Mouse (Mus musculus): ENCODE results near the gene Slc25a25. TPM values are rescaled to one million over a fixed set of nuclear protein-coding genes. Genes with fewer than 3 reads are reported as not detected.

Slc25a25 gene
- polyA plus RNA-seq, 1 experiment from 2014 or later: 40.0 TPM

DNA sequence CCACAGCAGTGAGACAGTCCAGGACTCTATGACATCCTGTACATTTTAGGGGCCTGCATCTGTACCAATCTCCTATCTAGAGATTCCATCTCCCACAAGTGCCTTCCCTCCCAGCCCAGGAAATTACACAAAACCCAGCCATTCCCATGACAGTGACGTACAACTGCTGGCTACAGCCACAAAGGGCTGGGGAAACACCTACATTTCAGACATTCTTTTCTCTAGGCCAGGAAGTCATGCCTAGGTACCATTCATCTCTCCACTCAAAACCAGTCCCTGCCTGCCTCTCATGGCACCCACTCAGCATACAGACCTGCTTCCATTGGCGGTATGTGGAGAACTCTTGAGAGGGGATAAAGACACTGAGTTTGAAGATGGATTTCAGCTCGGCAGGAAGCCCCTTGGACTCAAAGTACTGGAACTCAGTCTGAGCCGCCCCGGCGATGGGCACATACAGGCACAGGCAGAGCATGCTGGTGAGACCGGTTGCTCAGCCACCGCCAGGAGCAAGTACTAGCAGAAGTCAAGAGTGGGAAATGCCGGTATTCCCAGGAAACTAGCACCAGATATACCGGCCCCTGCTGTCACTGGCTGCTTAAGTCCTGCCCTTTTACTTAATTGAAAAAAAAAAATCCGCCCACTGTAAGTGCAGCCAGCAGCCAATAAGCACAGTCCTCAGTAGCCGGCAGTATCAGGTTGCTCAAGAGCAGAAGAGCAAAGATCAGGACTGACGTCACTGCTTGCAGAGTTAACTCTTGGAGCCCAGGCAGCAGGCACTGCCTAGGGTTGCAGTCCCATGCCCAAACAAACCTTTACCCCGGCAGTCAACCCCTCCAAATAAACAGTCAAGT lies 27.5 kb downstream of the Slc25a25 start:
- Histone ChIP-seq H3K4me1 (peaks cover 41% of the 10 kb centered on the region), H3K4me2 (replicated peaks) (peak overlapping the region; percentile 67), H3K36me3 (peaks cover 35% of the 10 kb centered on the region), H3K4me3 (peak overlapping the region; percentile 39), H3K27ac (replicated peaks) (peak overlapping the region; percentile 79), H3K9me3 (no peaks in the 10 kb centered on the region), H3K27me3 (no peaks in the 10 kb centered on the region), H3K9ac (replicated peaks) (peak overlapping the region; percentile 49)
- WGBS: 3% methylated on average over 14 of the region's 14 CpGs
- ATAC-seq (ENCODE audit: low FRiP score, low read depth): peak; percentile 81

DNA sequence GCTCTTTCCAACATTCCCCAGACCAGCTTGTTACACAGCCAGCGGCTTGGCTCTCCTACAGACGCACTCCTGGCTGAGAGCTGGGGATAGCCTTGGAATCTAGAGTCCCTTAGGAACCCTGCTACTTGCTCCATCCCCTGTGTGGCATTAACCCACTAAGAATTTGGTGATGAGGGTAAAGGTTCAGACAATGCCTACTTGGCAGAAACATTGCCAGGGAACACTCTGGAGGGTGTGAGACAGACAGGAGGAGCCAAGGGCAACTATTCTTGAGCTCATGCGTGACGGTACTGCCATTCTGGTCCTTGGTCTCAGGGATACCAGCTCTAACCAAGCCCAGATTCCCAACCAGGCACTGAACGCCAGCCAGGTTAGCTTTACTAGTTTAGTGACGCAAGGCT lies 29.4 kb downstream of the Slc25a25 start:
- Histone ChIP-seq H3K27me3 (no peaks in the 10 kb centered on the region), H3K4me2 (replicated peaks) (no peak overlapping the region), H3K9me3 (no peaks in the 10 kb centered on the region), H3K4me3 (no peak overlapping the region), H3K27ac (replicated peaks) (no peak overlapping the region), H3K4me1 (peaks cover 27% of the 10 kb centered on the region), H3K9ac (replicated peaks) (no peak overlapping the region), H3K36me3 (peaks cover 53% of the 10 kb centered on the region)
- 98% methylated on average over 6 of the region's 6 CpGs for WGBS
- ATAC-seq (ENCODE audit: low FRiP score, low read depth): no peak

DNA sequence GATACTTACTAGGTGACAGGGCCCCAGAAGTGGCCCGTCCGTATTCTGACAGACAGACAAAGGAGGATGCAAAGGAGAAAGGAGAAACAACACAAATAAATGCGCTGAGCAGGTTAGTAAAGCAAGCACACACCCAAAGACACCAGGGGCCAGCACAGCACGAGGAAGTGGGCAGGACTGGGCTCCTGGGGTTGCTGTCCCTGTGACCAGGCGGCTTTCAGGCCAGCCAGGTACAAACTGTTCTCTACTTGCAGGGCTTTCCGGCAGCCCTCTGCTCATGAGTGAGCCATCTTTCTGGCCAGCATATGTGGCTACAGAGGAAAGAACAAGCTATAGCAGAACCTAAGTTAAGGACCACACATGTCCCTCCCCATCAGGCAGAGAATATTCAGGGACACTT lies 30.6 kb downstream of the Slc25a25 start:
- peaks cover 60% of the 10 kb centered on the region for H3K36me3 ChIP-seq
- WGBS: 85% methylated on average over 6 of the region's 6 CpGs

DNA sequence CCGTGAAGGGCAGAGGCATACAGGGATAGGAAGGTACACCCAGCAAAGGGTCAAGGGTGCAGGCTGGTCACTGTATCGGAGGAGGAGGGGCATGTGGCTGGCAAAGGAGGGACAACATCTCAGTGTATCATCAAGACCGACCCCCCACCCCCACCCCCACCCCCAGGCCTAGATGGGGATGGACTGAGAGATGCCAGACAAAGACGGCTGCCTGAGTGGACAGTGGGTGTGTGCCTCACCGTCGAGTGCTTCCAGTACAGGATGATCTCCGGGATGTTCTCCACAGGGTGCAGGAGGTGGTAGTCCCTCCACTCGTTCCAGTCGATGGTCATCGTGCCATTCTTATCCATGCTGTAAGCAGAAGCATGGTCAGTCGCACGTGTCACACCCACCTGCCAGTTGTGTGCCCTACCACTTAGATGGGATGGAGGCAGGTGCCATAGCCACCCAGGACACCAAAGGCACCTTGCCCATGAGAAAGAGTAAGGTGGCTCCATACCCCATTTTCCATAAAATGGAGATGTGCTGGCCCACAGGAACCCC lies 31.1 kb downstream of the Slc25a25 start:
- Histone ChIP-seq H3K27ac (replicated peaks) (no peak overlapping the region), H3K36me3 (peaks cover 65% of the 10 kb centered on the region), H3K9ac (replicated peaks) (no peak overlapping the region), H3K4me2 (replicated peaks) (no peak overlapping the region), H3K9me3 (no peaks in the 10 kb centered on the region), H3K27me3 (no peaks in the 10 kb centered on the region), H3K4me1 (peaks cover 22% of the 10 kb centered on the region), H3K4me3 (no peak overlapping the region)
- 92% methylated on average over 12 of the region's 12 CpGs for WGBS
- no peak for ATAC-seq (ENCODE audit: low FRiP score, low read depth)

More for the DNA sequence above, 30.6 kb downstream of the Slc25a25 start:
- Histone ChIP-seq H3K27me3 (no peaks in the 10 kb centered on the region), H3K9ac (replicated peaks) (no peak overlapping the region), H3K4me1 (peaks cover 27% of the 10 kb centered on the region), H3K27ac (replicated peaks) (no peak overlapping the region), H3K9me3 (no peaks in the 10 kb centered on the region), H3K4me3 (no peak overlapping the region), H3K4me2 (replicated peaks) (no peak overlapping the region)
- ATAC-seq (ENCODE audit: low FRiP score, low read depth): no peak

DNA sequence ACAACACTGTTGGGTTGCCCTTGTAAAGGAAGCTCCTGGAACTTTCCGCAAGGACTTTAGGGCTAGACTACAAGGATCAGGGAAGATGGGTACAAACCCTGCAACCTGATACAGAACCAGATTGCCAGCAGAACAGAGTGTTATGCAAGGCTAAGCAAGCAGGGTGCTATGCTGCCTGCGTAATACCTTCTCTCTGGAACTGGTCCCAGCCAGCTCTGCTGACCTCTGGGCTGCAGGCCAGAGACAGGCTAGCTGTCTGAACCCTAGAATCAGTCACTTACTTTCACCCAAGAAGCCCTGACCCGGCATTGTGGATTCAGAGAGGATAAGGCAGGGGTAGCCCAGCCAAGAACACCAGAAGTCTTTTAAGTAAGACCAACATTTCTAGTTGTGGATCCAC lies 31.9 kb downstream of the Slc25a25 start:
- Histone ChIP-seq H3K27ac (replicated peaks) (no peak overlapping the region), H3K36me3 (peaks cover 73% of the 10 kb centered on the region), H3K4me3 (no peak overlapping the region), H3K4me2 (replicated peaks) (no peak overlapping the region), H3K9ac (replicated peaks) (no peak overlapping the region), H3K27me3 (no peaks in the 10 kb centered on the region), H3K9me3 (no peaks in the 10 kb centered on the region), H3K4me1 (peaks cover 15% of the 10 kb centered on the region)
- WGBS: 96% methylated on average over 3 of the region's 3 CpGs
- ATAC-seq (ENCODE audit: low FRiP score, low read depth): no peak

DNA sequence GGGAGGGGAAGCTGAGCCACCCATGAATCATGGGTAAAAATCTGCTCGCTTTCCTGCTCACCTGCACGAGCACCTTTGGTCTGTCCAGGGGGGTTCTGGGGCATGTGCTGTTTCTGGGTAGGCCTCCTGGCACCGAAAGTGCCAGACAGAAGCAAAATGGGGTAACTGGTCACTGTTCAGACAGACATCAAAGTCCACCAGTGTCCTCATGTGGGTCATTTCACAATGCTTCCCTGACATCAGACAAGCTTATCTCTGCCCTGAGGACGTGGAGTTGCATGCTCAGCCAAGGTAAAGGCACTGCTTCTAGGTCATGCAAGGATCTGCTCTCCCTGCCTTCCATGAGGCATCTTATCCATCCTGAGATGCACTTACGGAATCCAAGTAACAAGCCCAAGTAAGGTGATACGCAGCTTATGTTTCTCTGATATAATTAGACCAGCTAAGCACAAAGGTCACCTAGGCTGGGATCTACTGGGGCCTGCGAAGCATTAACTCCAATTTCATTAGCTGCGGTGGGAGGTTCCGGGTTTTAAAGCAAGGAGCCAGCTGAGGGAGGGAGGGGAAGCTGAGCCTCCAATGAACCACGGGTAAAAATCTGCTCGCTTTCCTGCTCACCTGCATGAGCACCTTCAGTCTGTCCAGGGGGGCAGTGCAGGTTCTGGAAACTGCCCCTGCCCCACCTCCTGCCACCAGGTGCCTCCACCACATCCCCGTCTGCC lies 32.7 kb downstream of the Slc25a25 start:
- Histone ChIP-seq H3K4me3 (no peak overlapping the region), H3K4me1 (peaks cover 7% of the 10 kb centered on the region), H3K9me3 (no peaks in the 10 kb centered on the region), H3K4me2 (replicated peaks) (no peak overlapping the region), H3K27ac (replicated peaks) (no peak overlapping the region), H3K9ac (replicated peaks) (no peak overlapping the region), H3K36me3 (peaks cover 75% of the 10 kb centered on the region), H3K27me3 (no peaks in the 10 kb centered on the region)
- ATAC-seq (ENCODE audit: low FRiP score, low read depth): no peak
- WGBS: 86% methylated on average over 12 of the region's 12 CpGs

DNA sequence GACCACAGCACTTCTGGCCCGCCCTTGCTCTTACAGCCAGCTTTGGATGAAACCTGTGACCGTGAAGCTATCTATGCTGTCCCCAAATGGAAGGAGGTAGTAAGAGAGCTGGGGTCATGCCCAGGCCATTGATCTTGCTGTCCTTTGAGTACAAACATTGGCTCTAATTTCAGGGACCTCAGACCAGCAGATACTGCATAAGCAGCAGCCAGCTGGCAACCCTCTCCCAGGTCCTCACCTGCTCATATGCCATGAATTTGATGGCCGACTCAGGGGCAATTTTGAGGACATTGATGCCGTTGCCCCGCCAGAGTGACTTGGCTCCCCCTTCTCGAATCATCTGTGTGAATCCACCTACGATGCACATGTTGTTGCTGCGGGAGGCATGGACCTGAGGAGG lies 33.8 kb downstream of the Slc25a25 start:
- no peak overlapping the region for H3K9ac ChIP-seq (replicated peaks)
- H3K27me3 ChIP-seq: no peaks in the 10 kb centered on the region
- H3K4me1 ChIP-seq: no peaks in the 10 kb centered on the region
- no peak overlapping the region for H3K4me3 ChIP-seq
- H3K9me3 ChIP-seq: no peaks in the 10 kb centered on the region
- no peak overlapping the region for H3K4me2 ChIP-seq (replicated peaks)
- 89% methylated on average over 8 of the region's 8 CpGs for WGBS
- no peak for ATAC-seq (ENCODE audit: low FRiP score, low read depth)
- peaks cover 75% of the 10 kb centered on the region for H3K36me3 ChIP-seq
- no peak overlapping the region for H3K27ac ChIP-seq (replicated peaks)

DNA sequence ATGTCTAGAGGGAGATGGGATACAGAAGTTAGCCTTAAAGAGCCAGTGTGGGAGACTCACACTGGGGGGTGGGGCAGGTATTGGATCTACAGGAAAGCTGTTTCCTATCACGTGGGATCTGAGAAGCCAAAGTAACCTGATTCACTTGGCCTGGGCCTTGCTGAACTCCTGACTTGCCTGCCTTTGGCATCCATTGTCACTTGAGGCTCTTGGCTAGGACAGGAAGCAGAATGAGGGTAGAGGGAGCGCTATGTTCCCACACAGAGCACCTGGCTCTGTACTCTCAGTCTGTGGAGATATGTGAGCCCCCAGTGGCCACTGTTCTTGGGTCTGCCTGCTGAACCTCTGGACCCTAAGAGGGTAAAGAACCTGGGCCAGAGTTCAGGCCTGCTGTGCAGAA lies 34.7 kb downstream of the Slc25a25 start:
- H3K27ac ChIP-seq (replicated peaks): no peak overlapping the region
- ATAC-seq (ENCODE audit: low FRiP score, low read depth): no peak
- H3K9me3 ChIP-seq: no peaks in the 10 kb centered on the region
- 91% methylated on average over 2 of the region's 2 CpGs for WGBS
- H3K4me3 ChIP-seq: no peak overlapping the region
- no peak overlapping the region for H3K4me2 ChIP-seq (replicated peaks)
- H3K4me1 ChIP-seq: no peaks in the 10 kb centered on the region
- H3K9ac ChIP-seq (replicated peaks): no peak overlapping the region
- H3K27me3 ChIP-seq: no peaks in the 10 kb centered on the region
- H3K36me3 ChIP-seq: peaks cover 74% of the 10 kb centered on the region

DNA sequence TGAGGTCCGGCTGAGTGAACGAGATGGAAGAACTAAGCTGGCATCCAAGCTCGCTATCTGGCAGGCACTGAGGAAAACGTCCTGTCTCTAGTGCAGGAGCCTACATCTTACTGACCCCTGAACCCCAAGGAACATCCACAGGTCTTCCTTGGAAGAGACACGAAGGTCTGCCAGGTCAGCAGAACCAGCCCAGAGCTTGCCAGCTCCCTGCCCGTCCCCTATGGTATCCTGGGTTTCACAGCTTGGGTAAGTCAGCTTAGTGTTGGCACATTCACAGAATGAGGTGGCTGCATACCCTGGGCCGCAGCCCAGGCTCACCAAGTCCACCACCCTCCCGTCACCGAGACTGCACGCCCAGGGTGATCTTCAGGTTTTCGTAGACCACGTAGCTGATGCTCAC lies 35.4 kb downstream of the Slc25a25 start:
- Histone ChIP-seq H3K27me3 (no peaks in the 10 kb centered on the region), H3K4me3 (no peak overlapping the region), H3K36me3 (peaks cover 67% of the 10 kb centered on the region), H3K27ac (replicated peaks) (no peak overlapping the region), H3K4me1 (no peaks in the 10 kb centered on the region), H3K9me3 (no peaks in the 10 kb centered on the region), H3K4me2 (replicated peaks) (no peak overlapping the region), H3K9ac (replicated peaks) (no peak overlapping the region)
- no peak for ATAC-seq (ENCODE audit: low FRiP score, low read depth)
- WGBS: 94% methylated on average over 12 of the region's 12 CpGs

DNA sequence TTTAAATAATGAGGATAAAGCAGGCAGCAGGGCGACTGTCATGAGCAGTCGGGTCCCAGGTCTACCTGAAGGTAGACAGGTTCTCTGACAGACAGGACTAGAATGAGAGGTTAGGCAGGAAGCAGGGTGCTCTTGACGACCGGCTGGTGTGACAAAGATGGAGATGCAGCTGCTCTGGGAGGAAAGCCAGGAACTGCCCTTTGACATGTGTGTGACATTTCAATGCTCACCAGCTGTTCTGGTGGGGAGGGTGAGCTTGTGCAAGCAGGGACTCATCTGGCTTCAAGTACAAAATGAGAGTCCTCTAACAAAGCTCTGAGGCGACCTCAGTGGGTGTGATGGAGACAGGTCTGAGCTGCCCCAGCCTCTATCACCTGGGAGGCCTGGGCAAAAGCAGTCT lies 37.3 kb downstream of the Slc25a25 start:
- Histone ChIP-seq H3K4me2 (replicated peaks) (no peak overlapping the region), H3K4me1 (no peaks in the 10 kb centered on the region), H3K9me3 (no peaks in the 10 kb centered on the region), H3K9ac (replicated peaks) (no peak overlapping the region), H3K36me3 (peaks cover 48% of the 10 kb centered on the region), H3K27ac (replicated peaks) (no peak overlapping the region), H3K4me3 (no peak overlapping the region), H3K27me3 (no peaks in the 10 kb centered on the region)
- 77% methylated on average over 5 of the region's 5 CpGs for WGBS
- ATAC-seq (ENCODE audit: low FRiP score, low read depth): no peak

DNA sequence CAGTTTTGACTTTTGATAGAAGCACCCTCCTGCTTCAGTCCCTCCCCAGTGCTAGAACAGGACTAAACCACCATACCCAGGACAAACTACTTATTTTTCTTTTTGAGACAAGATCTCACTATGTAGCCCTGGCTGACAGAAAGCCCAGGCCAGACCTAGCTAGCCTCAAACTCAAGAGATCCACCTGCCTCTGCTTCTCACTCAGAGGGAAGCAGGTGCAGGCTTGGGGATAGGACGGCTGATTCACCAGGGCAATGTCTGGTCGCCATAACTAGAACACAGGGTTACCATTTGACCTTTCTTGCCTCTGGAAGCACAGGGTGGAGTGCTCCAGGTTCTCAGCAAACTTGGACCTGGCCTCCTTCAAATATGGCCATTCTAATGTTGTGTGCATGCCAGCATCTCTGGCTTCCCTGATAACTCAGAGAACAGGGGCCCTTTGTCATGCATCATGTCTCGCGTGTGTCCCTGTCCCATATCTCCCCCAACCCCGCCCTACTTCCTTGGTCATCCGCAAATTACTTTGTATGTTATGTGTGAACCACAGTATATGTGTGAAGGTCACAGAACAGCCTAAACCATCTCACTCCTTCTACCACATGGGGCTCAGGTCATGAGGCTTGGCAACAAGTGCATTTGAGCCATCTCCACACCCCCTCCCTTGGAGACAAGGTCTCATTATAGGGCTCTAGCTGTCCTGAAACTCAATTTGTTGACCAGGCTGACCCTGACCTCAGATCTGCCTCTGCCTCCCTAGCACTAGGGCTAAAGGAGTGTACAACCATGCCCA lies 38.3 kb downstream of the Slc25a25 start:
- Histone ChIP-seq H3K4me3 (no peak overlapping the region), H3K9me3 (no peaks in the 10 kb centered on the region), H3K36me3 (peaks cover 38% of the 10 kb centered on the region), H3K27me3 (no peaks in the 10 kb centered on the region), H3K4me1 (no peaks in the 10 kb centered on the region), H3K9ac (replicated peaks) (no peak overlapping the region), H3K4me2 (replicated peaks) (no peak overlapping the region), H3K27ac (replicated peaks) (no peak overlapping the region)
- no peak for ATAC-seq (ENCODE audit: low FRiP score, low read depth)
- WGBS: 90% methylated on average over 6 of the region's 6 CpGs

DNA sequence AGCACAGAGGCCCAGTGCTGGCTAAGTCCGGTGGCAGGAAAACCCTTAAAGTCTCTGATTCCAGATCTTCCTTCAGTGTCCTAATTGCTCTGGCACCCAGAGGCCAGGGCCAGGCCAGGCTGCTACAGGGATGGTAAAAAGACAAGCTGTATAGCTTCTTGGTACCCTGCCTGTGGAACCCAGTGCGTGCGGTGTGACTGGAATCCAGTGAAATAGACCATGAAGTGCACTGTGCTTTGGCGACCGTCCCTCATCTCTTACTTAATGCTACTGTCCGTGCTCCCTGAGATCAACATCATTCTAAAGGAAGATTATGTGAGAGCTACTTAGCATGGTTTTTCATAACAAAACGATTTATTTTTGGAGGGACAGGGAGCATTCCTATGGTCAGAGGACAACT lies 39.8 kb downstream of the Slc25a25 start:
- no peak for ATAC-seq (ENCODE audit: low FRiP score, low read depth)

More for the DNA sequence above, 39.8 kb downstream of the Slc25a25 start:
- H3K4me1 ChIP-seq: no peaks in the 10 kb centered on the region
- H3K9ac ChIP-seq (replicated peaks): no peak overlapping the region
- no peaks in the 10 kb centered on the region for H3K27me3 ChIP-seq
- H3K4me2 ChIP-seq (replicated peaks): no peak overlapping the region
- no peak overlapping the region for H3K27ac ChIP-seq (replicated peaks)
- no peak overlapping the region for H3K4me3 ChIP-seq
- H3K36me3 ChIP-seq: peaks cover 23% of the 10 kb centered on the region
- H3K9me3 ChIP-seq: no peaks in the 10 kb centered on the region
- 92% methylated on average over 7 of the region's 7 CpGs for WGBS

Measured in midbrain, embryonic 12.5 days (tissue).